Mouse (Mus musculus): ENCODE measurements around the gene Ms4a6d.
"Not testable (repeated sequence)": the region's sequence is repeated elsewhere in the genome, so short reads cannot be mapped to it uniquely, and the experiment has no call there.

The Ms4a6d gene

GRCm38 (mm10) chr19:11554726-11555125 is 49.9 kb downstream of the Ms4a6d start:
- no peak for DNase-seq (ENCODE audit: low spot score)

- DNase-seq (ENCODE audit: low spot score): no peak
These were observed 56.7 kb downstream of the Ms4a6d start for GRCm38 (mm10) chr19:11547911-11548310.

- DNase-seq (ENCODE audit: low spot score): not testable (repeated sequence)
These were observed 60.3 kb downstream of the Ms4a6d start for GRCm38 (mm10) chr19:11544383-11544782.

- not testable (repeated sequence) for DNase-seq (ENCODE audit: low spot score)
These were observed 64.4 kb downstream of the Ms4a6d start for GRCm38 (mm10) chr19:11540166-11540821.

- no peak for DNase-seq (ENCODE audit: low spot score)
These were observed 67.3 kb downstream of the Ms4a6d start for GRCm38 (mm10) chr19:11537336-11537735.

All from spleen, adult 12 weeks (tissue).